ENCODE assay signal across 17 mouse cellular contexts in genomic region chr5:100864438-100864837, GRCm38 (mm10). TPM values are rescaled to one million over a fixed set of nuclear protein-coding genes. Genes with fewer than 3 reads are reported as not detected.
DNase-seq lines count a peak whose midpoint lies in the region; ATAC-seq and TF ChIP-seq lines count a peak whose summit lies in the region.
"Had no signal": no experiment of that assay in that cellular context is flagged by ENCODE, and none has a peak within 500 bp of the region (broad histone marks: within the 10 kb centered on the region; RNA-seq: fewer than 3 reads in every experiment).

No protein-coding gene starts in this region.

- H3K27ac ChIP-seq in heart, adult 2 months: peak overlapping the region; percentile 48
- no peak overlapping the region for H3K27ac ChIP-seq in heart, embryonic 12.5 days (ENCODE audit: poor library complexity, severe bottlenecking)
- peak overlapping the region; percentile 89 for H3K27ac ChIP-seq in heart, embryonic 16.5 days (ENCODE audit: low read length)
- H3K27ac ChIP-seq: limb, embryonic 15.5 days; lung, embryonic 15.5 days; stomach, postnatal 0 days had no signal

- DNase-seq in heart, adult 2 months: peak; percentile 45 to 73
- DNase-seq in adrenal gland, postnatal 36 days: peak; percentile 22 to 25
- peak; percentile 29 to 48 for DNase-seq in kidney, postnatal 25 days
- DNase-seq in left cerebral cortex, postnatal 36 days (ENCODE audit: low spot score in 2 of 2): no peak
- DNase-seq in left cerebral cortex, adult 11 months (ENCODE audit: low spot score): no peak
- DNase-seq: cerebellum, adult 11-12 months; embryo, embryonic 11 days; layer of hippocampus, postnatal 36 days had no signal

- H3K4me1 ChIP-seq in heart, adult 2 months (ENCODE audit: control insufficient read depth, insufficient read depth, low read length): peaks cover 13% of the 10 kb centered on the region
- H3K4me1 ChIP-seq in heart, embryonic 12.5 days (replicated peaks): peaks cover 30% of the 10 kb centered on the region
- H3K4me1 ChIP-seq in heart, embryonic 16.5 days (ENCODE audit: control insufficient read depth, insufficient read depth, low read length): peaks cover 42% of the 10 kb centered on the region
- H3K4me1 ChIP-seq: limb, embryonic 15.5 days; lung, embryonic 15.5 days had no signal

- no peaks in the 10 kb centered on the region; the same call in 1 of the 2 replicates for H3K79me2 ChIP-seq in heart, adult 2 months (replicated peaks; ENCODE audit: control insufficient read depth, insufficient read depth, low read length)

- intact Hi-C loops in heart, adult 2 months (cut with DNase I): loop anchor here (2.0 kb wide), 1 partner anchor 44 kb away; no protein-coding TSS in a partner anchor
- intact Hi-C loops in left cerebral cortex, postnatal 36 days (cut with DNase I): no loop called here

- no peak for ATAC-seq in heart, embryonic 12.5 days (ENCODE audit: insufficient number of reproducible peaks, low FRiP score)
- ATAC-seq in heart, embryonic 16.5 days (replicated peaks; ENCODE audit: extremely low read depth, insufficient read depth, low FRiP score): peak; percentile 46
- no peak for ATAC-seq in frontal cortex, adult (ENCODE audit: low TSS enrichment)
- ATAC-seq: inflammation-experienced regulatory T-cells, adult 6 months had no signal

- TF ChIP-seq CTCF in heart, adult 2 months (IDR thresholded peaks at IDR 0.05): no peak

- no peaks in the 10 kb centered on the region for H3K27me3 ChIP-seq in heart, adult 2 months (ENCODE audit: control insufficient read depth, insufficient read depth, low read length)
- no peaks in the 10 kb centered on the region for H3K27me3 ChIP-seq in heart, embryonic 12.5 days (replicated peaks)
- no peaks in the 10 kb centered on the region for H3K27me3 ChIP-seq in heart, embryonic 16.5 days (ENCODE audit: control insufficient read depth, insufficient read depth, low read length)
- H3K27me3 ChIP-seq: limb, embryonic 15.5 days; lung, embryonic 15.5 days had no signal

- H3K4me2 ChIP-seq in heart, embryonic 12.5 days: no peak overlapping the region
- H3K4me2 ChIP-seq in heart, embryonic 16.5 days (ENCODE audit: low read depth, low read length): no peak overlapping the region; the same call in 1 of the 2 replicates
- H3K4me2 ChIP-seq: limb, embryonic 15.5 days; lung, embryonic 15.5 days had no signal

- TF ChIP-seq POLR2A in heart, adult 2 months (IDR thresholded peaks at IDR 0.05; ENCODE audit: insufficient read depth, low read depth, low read length): no peak

- 0 out of 2 replicates have a peak overlapping the region, but pooled peaks have one; percentile 12 for H3K9ac ChIP-seq in heart, adult 2 months (ENCODE audit: low read depth, low read length)
- no peak overlapping the region for H3K9ac ChIP-seq in heart, embryonic 12.5 days
- H3K9ac ChIP-seq in heart, embryonic 16.5 days (ENCODE audit: low read length): peak overlapping the region; percentile 22; the same call in 1 of the 2 replicates
- H3K9ac ChIP-seq: limb, embryonic 15.5 days; lung, embryonic 15.5 days had no signal

- no peaks in the 10 kb centered on the region for H3K36me3 ChIP-seq in heart, adult 2 months (ENCODE audit: control insufficient read depth, insufficient read depth, low read length)
- 0 out of 2 replicates have a peak, but pooled peaks cover 2% of the 10 kb centered on the region for H3K36me3 ChIP-seq in heart, embryonic 12.5 days
- no peaks in the 10 kb centered on the region for H3K36me3 ChIP-seq in heart, embryonic 16.5 days (ENCODE audit: control insufficient read depth, insufficient read depth)
- H3K36me3 ChIP-seq: limb, embryonic 15.5 days; lung, embryonic 15.5 days had no signal

- no peaks in the 10 kb centered on the region for H3K9me3 ChIP-seq in heart, embryonic 12.5 days (replicated peaks)
- no peaks in the 10 kb centered on the region for H3K9me3 ChIP-seq in heart, embryonic 16.5 days (replicated peaks; ENCODE audit: control insufficient read depth, low read length)
- H3K9me3 ChIP-seq: limb, embryonic 15.5 days; lung, embryonic 15.5 days had no signal

- peak; percentile 41; the same call in 1 of the 2 replicates for TF ChIP-seq EP300 in heart, adult 2 months (IDR thresholded peaks at IDR 0.05; ENCODE audit: insufficient read depth, low read depth, low read length)

- no peak overlapping the region for H3K4me3 ChIP-seq in heart, adult 2 months
- no peak overlapping the region for H3K4me3 ChIP-seq in heart, embryonic 12.5 days
- no peak overlapping the region for H3K4me3 ChIP-seq in heart, embryonic 16.5 days (ENCODE audit: low read length)
- H3K4me3 ChIP-seq: erythroblast, embryonic 14.5 days; limb, embryonic 15.5 days; lung, embryonic 15.5 days had no signal

- 34% methylated on average over 6 of the region's 6 CpGs for WGBS in heart, adult 2 months
- WGBS in heart, embryonic 12.5 days: 70% methylated on average over 6 of the region's 6 CpGs
- 46% methylated on average over 6 of the region's 6 CpGs for WGBS in heart, embryonic 16.5 days

RNA-seq across cellular contexts. Expression of gene Gpat3, which starts 18.9 kb away (rescaled TPM):
- 10 to 100 TPM; 22.1 to 24.2 TPM for total RNA-seq in heart, adult 2 months (2021)
- polyA plus RNA-seq in heart, adult 2 months (2012; rRNA removed): 7.1 and 11.8 TPM in 2 replicates
- 11.8 and 12.1 TPM in 2 replicates for polyA plus RNA-seq in heart, embryonic 12.5 days (2016; fragmentation: Nextera tagmentation; extraction: Ambion mirVana)
- 10 to 100 TPM; 14.7 to 15.1 TPM for total RNA-seq in adrenal gland, postnatal 36 days (2021)
- 13.6 and 15.3 TPM in 2 replicates for polyA plus RNA-seq in heart, embryonic 16.5 days (2015; fragmentation: Nextera tagmentation; extraction: Ambion mirVana)
- total RNA-seq in left cerebral cortex, postnatal 36 days (2021): 1 to 10 TPM; 2.6 to 4.5 TPM
- total RNA-seq: granulocyte monocyte progenitor cell, adult 5-6 weeks had no signal
- polyA plus RNA-seq: erythroblast, embryonic 14.5 days had no signal

RNA-seq across cellular contexts. Expression of gene Abraxas1, which starts 43.7 kb away (rescaled TPM):
- 1 to 10 TPM; 8.3 to 9.0 TPM for total RNA-seq in heart, adult 2 months (2021)
- polyA plus RNA-seq in heart, adult 2 months (2012; rRNA removed): 6.9 and 12.5 TPM in 2 replicates
- polyA plus RNA-seq in heart, embryonic 12.5 days (2016; fragmentation: Nextera tagmentation; extraction: Ambion mirVana): 33.9 and 34.2 TPM in 2 replicates
- total RNA-seq in adrenal gland, postnatal 36 days (2021): 10 to 100 TPM; 11.5 to 12.7 TPM
- 29.5 and 38.1 TPM in 2 replicates for polyA plus RNA-seq in heart, embryonic 16.5 days (2015; fragmentation: Nextera tagmentation; extraction: Ambion mirVana)
- total RNA-seq in left cerebral cortex, postnatal 36 days (2021): 1 to 10 TPM; 7.1 to 7.3 TPM

Comparison
In these comparisons a context has a peak if more than half of its experiments do, and no peak if none do; other contexts are left out.
1. DNase-seq: peak in heart, adult 2 months (2 of 2), adrenal gland, postnatal 36 days (2 of 2) and kidney, postnatal 25 days (2 of 2); none in left cerebral cortex, postnatal 36 days (0 of 2) and left cerebral cortex, adult 11 months (single experiment).